Mouse (Mus musculus) urinary bladder, postnatal 10 days (tissue): ENCODE results near the gene Foxp1.

Source experiments
- DNase-seq: peaks from one replicate; pipeline ENCODE4 v3.0.0; 2022; ENCODE audit warnings: low spot score

The Foxp1 gene

DNA sequence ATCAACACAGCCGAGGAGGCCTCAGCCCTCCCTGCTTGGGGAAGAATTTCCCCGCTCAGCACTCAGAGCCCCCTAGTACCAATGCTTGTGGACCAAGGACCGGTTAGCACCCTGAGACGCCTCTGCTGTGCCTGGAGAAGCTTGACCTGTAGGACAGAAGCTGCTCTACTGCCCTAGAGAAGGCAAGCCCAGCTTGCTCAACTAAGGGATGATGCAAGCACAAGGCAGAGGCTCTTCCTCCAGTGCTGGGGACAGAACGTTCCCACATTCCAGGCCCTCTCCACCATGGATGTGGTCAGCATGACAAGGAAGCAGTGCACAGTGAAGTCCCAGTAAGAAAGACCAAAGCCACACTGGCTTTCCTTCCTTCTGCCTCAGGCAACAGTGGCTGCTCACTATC, 347.1 kb downstream of the Foxp1 start:
- no peak for DNase-seq

DNA sequence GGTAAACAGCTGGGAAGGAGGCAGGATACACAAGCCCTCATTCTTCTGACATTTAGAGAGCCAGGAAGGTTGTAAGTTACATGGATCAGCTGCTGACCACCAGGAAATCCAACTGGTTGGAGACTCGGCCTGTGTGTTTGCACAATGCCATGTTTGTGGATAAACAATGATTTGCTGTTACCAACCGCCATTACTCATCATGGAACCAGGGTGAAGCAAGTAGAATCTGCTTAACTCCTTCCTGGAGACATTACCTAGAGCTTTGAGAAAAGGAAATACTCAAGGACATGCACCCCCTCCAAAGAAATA, 348.7 kb downstream of the Foxp1 start:
- no peak for DNase-seq

GRCm38 (mm10) chr6:99173066-99173901, 349.2 kb downstream of the Foxp1 start:
- no peak for DNase-seq

DNA sequence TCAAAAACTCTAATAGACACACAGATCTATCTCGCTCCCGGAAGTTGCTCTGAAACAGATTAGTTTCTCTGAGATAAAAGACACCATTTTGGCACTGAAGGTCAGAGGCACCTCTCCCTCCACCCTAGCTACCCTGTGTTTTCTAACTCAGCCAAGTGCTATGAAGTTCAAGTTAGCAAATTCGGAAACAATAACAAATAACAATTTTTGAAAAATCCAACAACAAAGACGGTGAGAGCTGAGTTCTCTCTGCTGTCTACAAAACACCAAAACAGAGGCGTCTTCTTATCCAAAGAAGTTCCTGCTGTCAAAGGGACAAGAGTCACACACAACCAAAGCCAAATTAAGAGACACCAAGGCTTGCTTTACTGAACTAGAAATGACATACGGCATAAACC, 349.9 kb downstream of the Foxp1 start:
- DNase-seq, result no peak

DNA sequence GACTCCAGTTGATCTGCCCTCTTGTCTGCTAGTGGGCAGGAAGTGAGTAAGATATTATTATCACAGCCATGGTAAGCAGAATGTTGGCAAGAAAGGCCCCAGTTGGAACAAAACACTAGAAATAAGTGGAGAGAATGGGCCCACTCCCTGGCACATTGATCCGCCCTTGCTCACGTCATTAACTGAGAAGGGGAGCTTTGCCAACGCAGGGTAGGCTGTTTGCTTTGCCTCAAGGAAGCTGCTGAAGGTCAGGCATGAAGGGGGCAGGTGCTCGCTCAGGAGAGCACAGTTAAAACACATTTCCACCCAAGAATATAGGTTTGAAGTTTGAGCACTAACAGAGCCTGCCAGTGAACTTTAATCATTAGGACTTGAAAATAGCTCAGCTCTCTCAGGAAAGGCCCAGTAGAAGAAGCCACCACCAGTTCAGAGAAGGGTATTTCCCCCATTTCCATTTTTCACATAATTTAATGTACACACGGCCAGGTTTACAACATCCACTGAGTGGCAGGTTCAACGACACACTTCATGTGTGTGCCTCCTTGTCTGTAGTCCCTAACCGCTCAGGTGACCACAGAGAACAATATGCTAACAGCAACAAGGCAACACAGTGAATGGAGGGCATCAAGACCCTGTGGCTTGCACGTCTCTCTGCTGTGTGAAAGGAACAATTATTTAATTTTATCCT, 350.5 kb downstream of the Foxp1 start:
- DNase-seq, result no peak

DNA sequence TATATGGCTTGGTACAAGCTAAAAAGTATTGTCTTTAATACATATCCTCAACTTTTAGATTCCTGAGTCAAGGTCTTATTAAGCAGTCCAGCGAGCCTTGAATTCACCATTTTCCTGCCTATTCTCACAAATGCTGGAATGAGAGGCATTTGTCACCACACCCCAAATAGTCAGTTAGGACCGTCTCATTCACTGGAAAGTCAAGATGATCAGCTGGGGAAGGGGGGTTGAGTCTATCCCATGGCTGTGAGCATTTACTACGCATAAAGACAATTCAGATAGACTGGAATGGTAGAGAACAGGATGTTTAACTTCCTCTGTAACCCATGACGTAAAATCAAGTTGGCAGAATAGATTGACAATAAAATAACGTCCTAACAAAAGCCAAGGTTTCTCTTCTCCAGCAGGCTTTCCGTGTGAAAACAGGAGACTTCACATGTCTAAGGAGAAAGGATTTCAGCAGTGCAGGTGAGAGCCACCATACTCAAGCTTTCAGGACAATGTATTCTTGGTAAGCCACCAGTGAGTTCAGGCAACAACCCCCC, 351.2 kb downstream of the Foxp1 start:
- DNase-seq, result no peak

- DNase-seq, result no peak
Measured at GRCm38 (mm10) chr6:99168727-99169126, 353.8 kb downstream of the Foxp1 start.

DNA sequence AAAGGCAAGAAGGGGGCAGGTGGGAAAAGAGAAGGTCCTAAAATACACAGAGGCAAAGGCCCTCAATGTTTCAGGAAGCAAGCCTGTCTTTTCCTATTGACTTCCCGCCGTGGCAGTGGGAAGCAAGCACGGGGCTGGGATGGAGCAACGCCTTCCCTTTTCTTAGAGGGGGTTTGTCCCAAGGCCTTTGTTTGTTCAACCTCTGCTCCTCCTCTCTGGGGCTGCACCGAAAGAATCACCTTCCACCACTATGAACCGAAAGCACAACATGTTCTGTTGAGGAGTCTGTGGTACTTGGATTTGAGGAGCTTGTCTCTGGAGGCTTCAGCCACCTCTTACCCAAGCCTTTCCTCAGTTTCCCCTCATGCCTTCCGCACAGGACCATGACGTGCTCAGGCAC, 355.5 kb downstream of the Foxp1 start:
- no peak for DNase-seq

DNA sequence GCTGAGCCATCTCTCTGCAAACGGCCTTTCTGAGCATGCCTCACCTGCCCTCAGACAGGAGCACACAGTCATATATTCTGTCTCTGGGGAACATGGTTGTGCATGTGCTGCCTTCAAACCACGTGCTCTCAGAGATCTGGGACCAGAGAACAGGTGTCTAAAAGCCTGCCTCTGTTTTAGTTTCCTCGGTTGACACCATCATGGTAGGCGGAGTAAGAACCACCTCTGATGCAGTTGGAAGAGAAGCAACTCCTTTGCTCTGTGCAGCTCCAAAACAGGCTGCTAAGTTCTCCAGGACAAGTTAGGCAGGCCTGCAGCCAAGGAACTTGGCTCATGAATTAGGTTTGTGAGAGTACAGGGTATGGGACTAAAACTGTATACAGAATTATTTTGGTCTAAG, 356.4 kb downstream of the Foxp1 start:
- DNase-seq, result no peak

GRCm38 (mm10) chr6:99164760-99165159, 357.8 kb downstream of the Foxp1 start:
- DNase-seq, result no peak

GRCm38 (mm10) chr6:99162716-99163115, 359.8 kb downstream of the Foxp1 start:
- DNase-seq, result no peak

DNA sequence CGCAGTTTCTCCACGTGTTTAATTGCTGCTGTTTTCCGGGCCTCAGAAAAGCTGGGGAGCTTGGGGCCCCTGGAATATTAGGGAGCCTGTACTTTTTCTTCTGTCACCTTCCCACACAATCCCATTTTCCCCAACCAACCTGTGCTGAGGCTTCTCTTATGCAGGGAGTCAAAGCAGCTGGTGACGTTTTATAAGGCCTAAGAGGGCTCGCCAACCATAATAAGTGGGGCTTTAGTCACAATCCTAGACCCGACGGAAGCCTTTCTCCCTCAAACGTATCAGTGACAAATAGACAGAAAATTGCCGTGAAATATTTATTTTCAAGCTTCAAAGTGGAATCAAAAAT, 362.2 kb downstream of the Foxp1 start:
- DNase-seq, result no peak

DNA sequence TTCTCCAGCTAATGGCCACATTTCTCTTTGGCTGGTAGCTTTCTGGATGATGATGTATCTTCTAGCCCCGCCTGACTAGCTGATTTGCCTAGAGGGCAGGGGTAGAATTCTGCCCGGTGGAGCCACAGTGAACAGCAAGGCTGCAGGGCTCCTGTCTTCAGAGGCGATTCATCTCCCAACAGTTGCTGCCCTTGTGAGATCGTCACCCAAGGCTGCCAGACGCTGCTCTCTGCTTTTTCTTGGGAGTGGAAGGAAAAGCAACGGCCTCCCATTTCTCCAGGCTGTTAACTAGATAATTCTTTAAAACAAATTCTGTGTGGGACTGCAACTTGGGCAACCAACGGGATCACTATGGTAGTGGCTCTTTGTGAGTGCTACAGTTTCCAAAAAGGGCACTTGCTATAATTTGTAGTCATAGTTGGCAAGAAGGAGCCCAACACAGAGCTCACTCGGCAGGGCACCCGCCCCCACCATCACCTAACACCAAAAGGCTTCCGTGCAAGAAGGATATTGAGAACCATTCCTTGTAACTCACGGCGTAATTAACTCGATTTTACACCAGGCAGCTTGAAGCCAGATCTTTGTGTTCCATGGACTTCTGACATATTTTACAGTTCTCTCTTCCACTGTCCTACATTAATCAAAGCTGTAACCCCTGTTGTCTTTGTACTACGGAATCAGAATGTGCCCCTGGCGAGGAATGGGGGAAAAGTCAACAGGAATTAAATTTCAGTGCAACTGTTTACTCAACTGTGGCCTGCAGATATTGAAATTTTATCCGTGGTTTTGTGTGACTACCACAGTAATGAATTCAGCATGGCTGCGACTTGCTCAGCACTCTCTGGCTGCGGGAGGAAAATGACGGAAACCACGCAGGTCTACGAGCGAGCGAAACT, 362.8 kb downstream of the Foxp1 start:
- no peak for DNase-seq

GRCm38 (mm10) chr6:99153682-99154081, 368.8 kb downstream of the Foxp1 start:
- DNase-seq, result no peak

DNA sequence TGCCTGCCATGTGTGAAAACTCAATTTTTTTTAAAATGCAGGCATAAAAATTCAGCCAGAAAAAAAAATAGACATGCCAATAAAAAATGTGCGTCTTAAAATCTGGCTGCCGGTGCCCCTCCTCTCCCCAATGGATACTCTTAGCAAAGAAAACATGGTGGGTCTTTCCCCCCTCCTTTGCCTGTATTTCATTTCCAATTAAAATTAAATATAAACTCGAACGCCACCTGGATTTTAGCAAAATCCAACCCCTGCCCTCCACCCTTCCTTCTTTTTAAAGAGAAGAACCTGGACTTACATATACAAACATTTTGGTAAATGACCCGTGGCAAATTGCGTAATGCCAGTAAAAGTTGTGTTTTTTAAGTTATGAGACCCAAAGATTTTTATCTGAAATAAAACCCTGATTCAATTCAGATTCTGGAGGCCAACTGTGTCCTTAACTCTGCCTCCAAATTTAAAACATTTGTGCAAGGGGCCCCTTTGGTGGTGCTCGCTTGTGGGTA, 376.1 kb downstream of the Foxp1 start:
- DNase-seq, result no peak

DNA sequence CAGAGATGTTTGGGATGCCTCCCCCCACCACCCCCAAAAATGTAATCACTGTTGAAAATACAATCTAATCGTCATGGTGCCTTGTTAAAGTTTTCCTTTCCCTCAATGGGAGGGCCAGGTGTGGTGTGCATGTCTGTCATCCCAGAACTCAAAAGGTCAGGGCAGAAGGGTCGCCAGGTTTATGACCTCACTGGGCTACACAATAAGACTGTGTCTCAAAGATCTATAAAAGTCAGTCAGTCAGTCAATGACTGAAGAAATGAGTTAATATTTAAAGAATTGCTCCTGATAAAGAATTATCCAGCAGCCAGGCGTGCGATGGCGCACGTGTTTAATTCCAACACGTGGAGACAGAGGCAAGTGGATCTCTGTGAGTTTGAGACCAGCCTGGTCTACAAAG, 377.5 kb downstream of the Foxp1 start:
- no peak for DNase-seq

DNA sequence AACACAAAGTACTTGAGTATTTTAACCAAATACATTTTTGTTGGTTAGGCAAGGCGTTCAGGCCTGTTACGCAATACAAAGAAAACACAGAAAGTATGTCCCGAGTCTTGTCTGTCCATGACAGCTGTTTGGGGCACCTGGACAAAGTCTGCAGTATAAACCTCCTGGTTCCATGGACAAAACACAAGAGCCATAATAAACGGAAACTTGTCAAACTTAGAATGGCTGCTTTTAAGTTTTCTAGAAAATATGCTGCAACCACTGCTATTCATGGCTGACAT, 378.8 kb downstream of the Foxp1 start:
- no peak for DNase-seq

DNA sequence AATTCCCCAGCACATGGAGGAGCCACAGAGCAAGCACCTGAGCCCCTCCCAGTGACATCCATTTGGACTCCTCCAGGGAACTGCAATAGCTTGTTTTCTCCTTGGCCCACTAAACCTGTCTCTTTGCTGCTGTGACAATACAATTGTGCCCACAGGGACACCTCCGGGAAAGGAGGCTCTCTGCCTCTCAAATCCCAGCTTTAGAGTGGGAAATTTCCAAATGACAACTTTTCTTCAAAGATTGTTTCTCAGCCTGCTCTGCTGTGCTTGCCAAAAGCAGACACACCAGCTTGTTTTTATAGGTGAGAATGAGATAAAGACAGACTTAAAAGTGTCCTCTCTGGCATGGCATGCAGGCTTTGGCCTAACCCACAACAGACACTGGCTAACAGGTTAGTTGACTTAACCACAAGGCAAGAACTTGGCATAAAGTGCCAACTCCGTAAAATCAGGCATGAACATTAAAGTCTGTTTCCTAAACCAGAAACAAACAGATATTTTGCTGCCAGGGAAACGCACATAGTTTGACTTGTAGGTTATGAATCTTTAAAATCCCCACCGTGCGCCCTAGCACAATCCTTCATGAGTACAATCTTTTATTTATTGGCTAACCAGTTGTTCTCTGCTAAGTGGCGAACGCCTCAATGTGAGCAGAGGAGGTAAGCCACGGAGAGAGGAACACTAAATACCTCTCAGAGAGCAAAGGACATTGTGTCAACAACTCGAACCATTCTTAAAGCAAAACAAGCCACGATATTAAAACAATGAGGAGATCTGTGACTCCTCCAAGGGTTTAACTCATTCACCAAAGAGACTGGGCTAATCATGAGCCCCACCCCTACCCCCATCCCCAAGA, 379.4 kb downstream of the Foxp1 start:
- no peak for DNase-seq

GRCm38 (mm10) chr6:99138041-99138440, 384.5 kb downstream of the Foxp1 start:
- DNase-seq, result no peak

DNA sequence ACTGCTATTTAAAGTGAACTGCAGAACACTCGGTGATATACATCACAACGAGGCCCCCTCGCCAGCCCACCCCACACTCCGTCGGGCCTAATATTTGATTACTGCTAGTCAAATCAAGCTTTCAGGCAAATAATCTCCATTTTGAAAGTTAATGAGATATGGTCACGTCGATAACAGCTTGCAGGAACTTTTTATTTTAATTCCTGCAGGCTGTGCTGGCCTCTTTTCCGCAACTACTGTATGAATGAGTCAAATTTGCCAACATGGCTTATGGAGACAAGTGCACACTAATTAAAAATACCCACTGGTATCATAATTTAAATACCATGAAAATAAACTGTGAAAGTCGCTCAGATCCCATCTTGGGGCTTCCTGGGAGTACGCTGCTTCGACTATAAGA, 385.4 kb downstream of the Foxp1 start:
- no peak for DNase-seq

DNA sequence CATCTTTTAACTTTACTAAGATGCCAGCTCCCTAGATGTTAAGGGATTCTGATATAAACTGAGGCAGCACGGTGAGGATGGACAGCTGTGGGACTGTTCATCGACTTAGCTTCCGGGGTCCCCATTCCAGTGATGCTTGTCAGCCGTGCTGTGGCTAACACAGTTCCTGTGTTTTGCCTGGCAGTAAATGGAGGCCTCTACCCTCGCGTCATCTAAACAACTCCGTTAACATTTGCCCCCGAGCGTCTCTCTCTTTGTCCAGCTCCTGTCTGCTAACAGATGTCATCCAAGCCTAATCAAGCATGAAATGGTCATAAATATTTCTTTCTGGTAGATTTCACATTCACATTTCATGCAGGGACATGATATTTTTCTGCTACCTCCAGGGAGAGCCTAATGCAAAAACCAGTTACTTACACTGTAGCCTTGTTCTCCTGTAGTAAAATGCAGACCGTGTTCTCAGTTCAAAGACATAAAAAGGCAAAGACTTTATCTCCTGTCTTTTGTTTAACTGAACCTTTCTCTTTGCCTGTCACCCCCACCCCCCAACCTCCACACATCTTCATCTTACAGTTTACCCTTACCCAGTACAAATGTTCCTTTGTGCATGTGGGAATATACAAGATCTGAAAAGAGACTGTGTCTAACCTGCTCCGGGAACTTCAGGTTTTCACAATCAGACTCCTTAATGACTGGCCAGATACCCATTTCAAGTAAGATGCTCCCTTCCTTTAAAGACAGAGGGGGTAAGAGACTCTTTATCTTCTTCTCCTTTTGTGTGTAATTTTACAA, 386.4 kb downstream of the Foxp1 start:
- no peak for DNase-seq
